Mouse (Mus musculus) cerebellum, adult 2 months (tissue): Measurements from ENCODE around the gene Nanos2.

Experiments
- CTCF ChIP-seq: fragments of 200-500 bp; IDR thresholded peaks from 2 replicates; pipeline ENCODE4 v1.5.1; 2011; ENCODE audit warnings: low read depth, mild to moderate bottlenecking, control low read depth, low read length, moderate library complexity, borderline replicate concordance; ENCODE audit not compliant: insufficient read depth
- POLR2A ChIP-seq: fragments of 200-500 bp; IDR thresholded peaks from 2 replicates; pipeline ENCODE4 v1.6.1; 2011; ENCODE audit warnings: low read length, control low read depth, borderline replicate concordance; ENCODE audit not compliant: insufficient read depth

GRCm38 (mm10) chr7:19001066-19001806 lies 14.0 kb downstream of the Nanos2 start:
- TF ChIP-seq CTCF: no peak
- no peak for TF ChIP-seq POLR2A
